Mouse (Mus musculus) liver, embryonic 14.5 days (tissue): ENCODE results near the gene Cysrt1.

Source experiments
- CTCF ChIP-seq: IDR thresholded peaks from 2 replicates; pipeline ENCODE4 v1.5.1; 2016; ENCODE audit warnings: antibody characterized with exemption, low read depth, control low read depth
- EP300 ChIP-seq: IDR thresholded peaks from 2 replicates; pipeline ENCODE4 v1.6.1; 2016; ENCODE audit warnings: antibody characterized with exemption, low read depth

DNA sequence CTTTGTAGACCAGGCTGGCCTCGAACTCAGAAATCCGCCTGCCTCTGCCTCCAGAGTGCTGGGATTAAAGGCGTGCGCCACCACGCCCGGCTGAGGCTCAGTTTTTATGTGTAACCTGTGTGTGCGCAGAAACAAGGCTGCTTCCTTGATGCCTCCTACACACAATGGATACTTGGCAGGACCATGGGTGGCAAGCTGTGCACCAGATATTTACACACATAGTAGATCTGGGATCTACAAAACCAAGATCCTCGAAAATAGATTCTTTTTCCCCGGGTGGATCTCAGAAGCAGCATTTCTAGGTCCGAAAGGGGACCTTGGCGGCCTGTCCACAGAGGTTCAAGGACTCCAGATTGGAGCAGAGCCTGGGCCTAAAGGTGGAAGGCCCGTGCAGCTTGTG, 19.6 kb upstream of the Cysrt1 start:
- no peak for TF ChIP-seq CTCF
- no peak for TF ChIP-seq EP300
